Mouse (Mus musculus) kidney, adult 2 months (tissue): Measurements from ENCODE around the gene Fam208b. TPM values are rescaled to one million over a fixed set of nuclear protein-coding genes. Genes with fewer than 3 reads are reported as not detected.
"Not testable (repeated sequence)": the region's sequence is repeated elsewhere in the genome, so short reads cannot be mapped to it uniquely, and the experiment has no call there.

Experiments used
- DNase-seq: peaks from one replicate; pipeline ENCODE4 v3.0.0; 2021
- H3K27ac ChIP-seq: fragments of 200-500 bp; 2 replicates; pipeline ENCODE4 v1.5.1; 2012; ENCODE audit warnings: low read depth, low read length, control low read depth, inconsistent platforms; ENCODE audit not compliant: insufficient read depth
- H3K27me3 ChIP-seq: fragments of 200-500 bp; replicated peaks from 2 replicates; pipeline ENCODE4 v1.6.1; 2012; ENCODE audit warnings: mild to moderate bottlenecking, moderate library complexity, low read length, inconsistent platforms; ENCODE audit not compliant: control insufficient read depth, insufficient read depth
- H3K36me3 ChIP-seq: fragments of 200-500 bp; 2 replicates; pipeline ENCODE4 v1.6.1; 2012; ENCODE audit warnings: mild to moderate bottlenecking, moderate library complexity, low read length, inconsistent platforms; ENCODE audit not compliant: control insufficient read depth, insufficient read depth
- H3K4me1 ChIP-seq: fragments of 200-500 bp; 2 replicates; pipeline ENCODE4 v1.6.1; 2011; ENCODE audit warnings: low read length; ENCODE audit not compliant: control insufficient read depth, insufficient read depth
- H3K4me3 ChIP-seq: fragments of 200-500 bp; 2 replicates; pipeline ENCODE4 v1.5.1; 2011; ENCODE audit warnings: mild to moderate bottlenecking, low read depth, low read length, control low read depth; ENCODE audit not compliant: insufficient read depth
- CTCF ChIP-seq: fragments of 200-500 bp; conservative IDR thresholded peaks from 2 replicates; pipeline ENCODE4 v1.5.1; 2011; ENCODE audit warnings: low read depth, mild to moderate bottlenecking, control low read depth, low read length, moderate library complexity, mixed read lengths; ENCODE audit not compliant: insufficient read depth, insufficient read length
- POLR2A ChIP-seq: fragments of 200-500 bp; IDR thresholded peaks from one replicate; pipeline ENCODE4 v1.6.1; 2011; ENCODE audit warnings: low read depth, low read length, control low read depth
- WGBS: fragments of 180-500 bp; shearing (Covaris S2); methylation state at CpG from one replicate; pipeline ENCODE4 v1.1.7; 2018; 5-methylcytosine and 5-hydroxymethylcytosine counted together
- polyA plus RNA-seq: library from polyadenylated mRNA; depleted of rRNA; stranded (reverse); fragments of >200 nt; gene quantifications from 2 replicates; pipeline ENCODE4 v1.2.3, GENCODE M21; 2012

The Fam208b gene
- polyA plus RNA-seq, 1 experiment: 2.8 TPM

GRCm38 (mm10) chr13:3531692-3532320 is 79.1 kb downstream of the Fam208b start:
- no peak for TF ChIP-seq POLR2A
- TF ChIP-seq CTCF: no peak
- Histone ChIP-seq H3K27me3 (no peaks in the 10 kb centered on the region), H3K4me3 (no peak overlapping the region), H3K36me3 (no peaks in the 10 kb centered on the region), H3K27ac (no peak overlapping the region), H3K4me1 (no peaks in the 10 kb centered on the region)
- no peak for DNase-seq
- WGBS: 56% methylated on average over 10 of the region's 10 CpGs

- H3K36me3 ChIP-seq, H3K4me1 ChIP-seq, H3K27ac ChIP-seq, DNase-seq, H3K4me3 ChIP-seq, H3K27me3 ChIP-seq: not testable (repeated sequence)
- 83% methylated on average over 2 of the region's 2 CpGs for WGBS
Observed at GRCm38 (mm10) chr13:3531176-3531575, 79.7 kb downstream of the Fam208b start.

DNA sequence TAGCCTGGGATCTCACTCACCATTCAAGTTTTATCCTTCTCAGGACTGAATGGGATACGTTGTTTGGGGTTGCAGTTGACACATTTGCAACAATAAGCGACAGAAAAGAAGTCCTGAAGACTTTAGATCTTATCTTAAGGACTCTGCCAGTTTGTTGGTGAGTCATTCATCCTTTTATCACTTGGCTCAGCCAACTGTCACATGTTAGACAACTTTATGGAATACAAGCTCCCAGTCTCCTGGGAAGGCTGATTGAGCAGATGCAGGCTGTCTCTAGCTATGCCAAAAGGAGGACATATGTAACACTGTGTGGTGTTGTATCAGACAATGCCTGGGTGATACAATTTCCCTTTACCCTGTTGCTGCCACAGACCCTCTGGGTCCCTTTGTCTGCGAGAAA is 80.5 kb downstream of the Fam208b start:
- peaks cover 5% of the 10 kb centered on the region; the same call in 1 of the 2 replicates for H3K4me1 ChIP-seq
- no peaks in the 10 kb centered on the region for H3K27me3 ChIP-seq
- no peaks in the 10 kb centered on the region for H3K36me3 ChIP-seq
- no peak overlapping the region for H3K4me3 ChIP-seq
- DNase-seq: no peak
- WGBS: 73% methylated on average over 3 of the region's 3 CpGs
- H3K27ac ChIP-seq: no peak overlapping the region
- no peak for TF ChIP-seq POLR2A

- H3K27me3 ChIP-seq: no peaks in the 10 kb centered on the region
- WGBS: 67% methylated on average over 8 of the region's 8 CpGs
- peak overlapping the region; percentile 54 for H3K27ac ChIP-seq
- H3K4me1 ChIP-seq: peaks cover 5% of the 10 kb centered on the region; the same call in 1 of the 2 replicates
- peak; percentile 45 for DNase-seq
- H3K36me3 ChIP-seq: no peaks in the 10 kb centered on the region
- no peak for TF ChIP-seq CTCF
- no peak overlapping the region for H3K4me3 ChIP-seq
Observed at GRCm38 (mm10) chr13:3526328-3526727, 84.6 kb downstream of the Fam208b start.

DNA sequence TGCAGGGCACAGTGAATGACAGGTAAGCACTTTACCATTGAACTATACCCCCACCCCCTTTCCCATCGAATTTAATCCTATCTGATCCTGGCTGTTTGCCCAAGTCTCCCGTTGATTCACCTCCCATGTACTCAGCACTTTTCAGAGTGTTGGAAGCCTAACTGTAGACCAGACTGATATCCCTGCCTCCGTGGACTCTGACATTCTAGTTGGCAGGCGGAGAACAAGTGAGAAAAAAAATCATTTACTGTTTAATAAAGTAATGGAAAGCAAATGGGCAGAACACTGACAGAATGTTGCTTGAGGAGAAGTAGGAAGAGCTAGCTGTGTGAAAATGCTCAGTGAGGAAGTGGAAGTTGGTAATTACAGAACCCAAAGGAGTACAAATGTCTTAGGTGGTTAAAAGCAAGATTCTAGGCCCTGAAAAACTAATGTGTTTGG is 85.3 kb downstream of the Fam208b start:
- H3K27me3 ChIP-seq: no peaks in the 10 kb centered on the region
- WGBS: 38% methylated on average over 4 of the region's 4 CpGs
- TF ChIP-seq CTCF (no peak), POLR2A (no peak)
- H3K4me1 ChIP-seq: peaks cover 5% of the 10 kb centered on the region; the same call in 1 of the 2 replicates
- peak; percentile 86 for DNase-seq
- H3K27ac ChIP-seq: peak overlapping the region; percentile 54
- H3K36me3 ChIP-seq: no peaks in the 10 kb centered on the region
- H3K4me3 ChIP-seq: no peak overlapping the region

GRCm38 (mm10) chr13:3523946-3524345 is 87.0 kb downstream of the Fam208b start:
- peaks cover 5% of the 10 kb centered on the region; the same call in 1 of the 2 replicates for H3K4me1 ChIP-seq
- TF ChIP-seq POLR2A (no peak), CTCF (no peak)
- H3K27me3 ChIP-seq: no peaks in the 10 kb centered on the region
- H3K4me3 ChIP-seq: no peak overlapping the region
- DNase-seq: no peak
- H3K27ac ChIP-seq: no peak overlapping the region
- H3K36me3 ChIP-seq: no peaks in the 10 kb centered on the region
- WGBS: 38% methylated on average over 1 of the region's 1 CpGs

DNA sequence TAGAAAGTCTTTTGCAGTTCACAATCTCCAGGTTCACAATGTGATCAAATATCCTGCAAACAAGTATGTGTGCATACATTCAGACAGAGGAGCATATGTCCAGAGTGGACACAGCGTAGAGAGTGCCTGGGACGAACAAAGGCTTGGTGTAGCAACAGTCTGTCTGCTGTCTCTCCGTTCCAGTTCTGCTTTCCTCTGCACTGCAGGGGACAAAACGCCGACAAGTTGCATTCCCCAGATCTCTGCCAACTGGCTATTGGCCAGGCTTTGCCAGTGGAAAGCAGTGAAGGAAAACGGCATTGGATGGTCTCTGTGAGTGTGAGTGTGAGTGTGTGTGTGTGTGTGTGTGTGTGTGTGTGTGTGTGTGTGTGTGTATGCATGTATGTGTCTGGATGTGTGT is 87.4 kb downstream of the Fam208b start:
- Histone ChIP-seq H3K4me1 (peaks cover 5% of the 10 kb centered on the region; the same call in 1 of the 2 replicates), H3K4me3 (no peak overlapping the region), H3K36me3 (no peaks in the 10 kb centered on the region), H3K27ac (no peak overlapping the region), H3K27me3 (no peaks in the 10 kb centered on the region)
- no peak for TF ChIP-seq POLR2A
- TF ChIP-seq CTCF: no peak
- 21% methylated on average over 6 of the region's 6 CpGs for WGBS
- DNase-seq: peak; percentile 76

- not testable (repeated sequence) for H3K27ac ChIP-seq, DNase-seq, H3K4me1 ChIP-seq, H3K27me3 ChIP-seq, H3K4me3 ChIP-seq, H3K36me3 ChIP-seq
- 39% methylated on average over 1 of the region's 1 CpGs for WGBS
Observed at GRCm38 (mm10) chr13:3519994-3520393, 90.9 kb downstream of the Fam208b start.

DNA sequence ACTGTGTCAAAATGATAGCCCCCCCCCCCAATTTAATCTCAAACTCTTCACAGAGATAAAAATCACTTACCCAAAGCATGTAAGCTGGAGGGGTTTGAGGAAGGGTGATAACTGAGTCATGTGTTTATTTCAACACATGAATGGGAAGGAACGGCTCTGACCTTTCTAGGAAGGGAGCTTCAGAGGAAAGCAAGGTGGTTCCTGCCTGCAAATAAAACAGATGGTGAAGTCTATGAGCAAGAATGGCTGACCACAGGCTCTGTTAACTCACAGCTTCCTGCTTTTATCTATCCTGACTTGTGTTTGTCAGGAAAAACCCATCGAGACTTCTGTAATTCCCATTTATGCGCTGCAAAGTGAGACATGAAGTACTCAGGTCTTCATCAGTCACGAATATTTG is 91.6 kb downstream of the Fam208b start:
- H3K4me3 ChIP-seq, H3K36me3 ChIP-seq, DNase-seq, H3K27me3 ChIP-seq, H3K4me1 ChIP-seq, H3K27ac ChIP-seq: not testable (repeated sequence)
- 60% methylated on average over 4 of the region's 4 CpGs for WGBS
